Mouse (Mus musculus) liver, embryonic 15.5 days (tissue): ENCODE data around the gene Pim3. TPM values are rescaled to one million over a fixed set of nuclear protein-coding genes. Genes with fewer than 3 reads are reported as not detected.

Experiments
- ATAC-seq: fragments of 200-750 bp; cut with Nextera tagmentation; 2 replicates; pipeline ENCODE4 v1.8.0; 2017; ENCODE audit warnings: moderate number of reproducible peaks, mild to moderate bottlenecking, moderate library complexity; ENCODE audit not compliant: insufficient read depth
- H3K27ac ChIP-seq: fragments of 300-500 bp; sonication (generic); replicated peaks from 2 replicates; pipeline ENCODE4 v1.5.1; 2015; ENCODE audit warnings: mild to moderate bottlenecking, inconsistent platforms
- H3K27me3 ChIP-seq: fragments of 300-500 bp; sonication (generic); 2 replicates; pipeline ENCODE4 v1.6.1; 2015; ENCODE audit warnings: mild to moderate bottlenecking, inconsistent platforms
- H3K36me3 ChIP-seq: fragments of 300-500 bp; sonication (generic); replicated peaks from 2 replicates; pipeline ENCODE4 v1.6.1; 2015; ENCODE audit warnings: moderate library complexity, mild to moderate bottlenecking, inconsistent platforms
- H3K4me1 ChIP-seq: fragments of 300-500 bp; sonication (generic); replicated peaks from 2 replicates; pipeline ENCODE4 v1.6.1; 2015; ENCODE audit warnings: inconsistent platforms
- H3K4me2 ChIP-seq: fragments of 300-500 bp; sonication (generic); 2 replicates; pipeline ENCODE4 v1.6.1; 2015; ENCODE audit warnings: moderate library complexity, mild to moderate bottlenecking, inconsistent platforms
- H3K4me3 ChIP-seq: fragments of 300-500 bp; sonication (generic); replicated peaks from 2 replicates; pipeline ENCODE4 v1.5.1; 2015; ENCODE audit warnings: mild to moderate bottlenecking, inconsistent platforms
- H3K9ac ChIP-seq: fragments of 300-500 bp; sonication (generic); 2 replicates; pipeline ENCODE4 v1.6.1; 2015; ENCODE audit warnings: moderate library complexity, mild to moderate bottlenecking, inconsistent platforms
- H3K9me3 ChIP-seq: fragments of 300-500 bp; sonication (generic); replicated peaks from 2 replicates; pipeline ENCODE4 v1.6.1; 2016; ENCODE audit warnings: inconsistent platforms
- WGBS: fragments of 180-500 bp; shearing (Covaris S2); methylation state at CpG from one replicate; pipeline ENCODE4 v1.1.7; 2015; ENCODE audit warnings: mixed read lengths; ENCODE audit not compliant: insufficient replicate concordance; 5-methylcytosine and 5-hydroxymethylcytosine counted together
- polyA plus RNA-seq: library from polyadenylated mRNA; unstranded; fragments of >200 nt; fragmentation: Nextera tagmentation; extraction: Ambion mirVana; gene quantifications from 2 replicates; pipeline ENCODE4 v1.2.1, GENCODE M21; 2015

The Pim3 gene
- polyA plus RNA-seq, 1 experiment from 2014 or later = 22.0 TPM

GRCm38 (mm10) chr15:88851076-88851475 lies 10.9 kb upstream of the Pim3 start:
- H3K4me1 ChIP-seq = peaks cover 11% of the 10 kb centered on the region
- H3K4me3 ChIP-seq = no peak overlapping the region
- H3K9ac ChIP-seq = no peak overlapping the region
- no peaks in the 10 kb centered on the region for H3K36me3 ChIP-seq
- WGBS = 39% methylated on average over 3 of the region's 3 CpGs
- no peak overlapping the region for H3K4me2 ChIP-seq
- no peak for ATAC-seq
- no peaks in the 10 kb centered on the region for H3K9me3 ChIP-seq
- H3K27ac ChIP-seq = 0 out of 2 replicates have a peak overlapping the region, but pooled peaks have one; percentile 53
- no peaks in the 10 kb centered on the region for H3K27me3 ChIP-seq

GRCm38 (mm10) chr15:88851507-88852149 lies 10.4 kb upstream of the Pim3 start:
- Histone ChIP-seq H3K27ac (no peak overlapping the region), H3K27me3 (no peaks in the 10 kb centered on the region), H3K36me3 (no peaks in the 10 kb centered on the region), H3K4me1 (peaks cover 11% of the 10 kb centered on the region), H3K4me2 (no peak overlapping the region), H3K9me3 (no peaks in the 10 kb centered on the region), H3K9ac (no peak overlapping the region), H3K4me3 (no peak overlapping the region)
- no peak for ATAC-seq
- WGBS = 61% methylated on average over 10 of the region's 10 CpGs

GRCm38 (mm10) chr15:88853106-88853505 lies 8.9 kb upstream of the Pim3 start:
- 58% methylated on average over 9 of the region's 9 CpGs for WGBS
- Histone ChIP-seq H3K27ac (no peak overlapping the region), H3K4me1 (peaks cover 11% of the 10 kb centered on the region), H3K4me2 (no peak overlapping the region), H3K9ac (no peak overlapping the region), H3K4me3 (no peak overlapping the region), H3K9me3 (no peaks in the 10 kb centered on the region), H3K36me3 (no peaks in the 10 kb centered on the region), H3K27me3 (no peaks in the 10 kb centered on the region)
- no peak for ATAC-seq

GRCm38 (mm10) chr15:88854119-88854968 lies 7.6 kb upstream of the Pim3 start:
- H3K27ac ChIP-seq = no peak overlapping the region
- H3K27me3 ChIP-seq = no peaks in the 10 kb centered on the region
- no peak overlapping the region for H3K4me2 ChIP-seq
- ATAC-seq = no peak
- no peak overlapping the region for H3K9ac ChIP-seq
- WGBS = 45% methylated on average over 6 of the region's 6 CpGs
- no peak overlapping the region for H3K4me3 ChIP-seq
- H3K4me1 ChIP-seq = peaks cover 11% of the 10 kb centered on the region
- H3K36me3 ChIP-seq = no peaks in the 10 kb centered on the region
- H3K9me3 ChIP-seq = no peaks in the 10 kb centered on the region

- H3K4me2 ChIP-seq = no peak overlapping the region
- H3K4me3 ChIP-seq = no peak overlapping the region
- 43% methylated on average over 15 of the region's 15 CpGs for WGBS
- no peaks in the 10 kb centered on the region for H3K9me3 ChIP-seq
- H3K9ac ChIP-seq = no peak overlapping the region
- H3K36me3 ChIP-seq = no peaks in the 10 kb centered on the region
- no peak for ATAC-seq
- no peak overlapping the region for H3K27ac ChIP-seq
- H3K4me1 ChIP-seq = peaks cover 11% of the 10 kb centered on the region
- H3K27me3 ChIP-seq = no peaks in the 10 kb centered on the region
Observed at GRCm38 (mm10) chr15:88854969-88855830, 6.8 kb upstream of the Pim3 start.

- H3K36me3 ChIP-seq = no peaks in the 10 kb centered on the region
- no peak overlapping the region for H3K4me2 ChIP-seq
- H3K9ac ChIP-seq = no peak overlapping the region
- WGBS = 48% methylated on average over 6 of the region's 6 CpGs
- H3K27ac ChIP-seq = no peak overlapping the region
- H3K9me3 ChIP-seq = no peaks in the 10 kb centered on the region
- H3K4me1 ChIP-seq = peaks cover 11% of the 10 kb centered on the region
- ATAC-seq = no peak
- H3K27me3 ChIP-seq = no peaks in the 10 kb centered on the region
- no peak overlapping the region for H3K4me3 ChIP-seq
Observed at GRCm38 (mm10) chr15:88855896-88856417, 6.0 kb upstream of the Pim3 start.

GRCm38 (mm10) chr15:88856613-88857012 lies 5.4 kb upstream of the Pim3 start:
- no peak overlapping the region for H3K4me2 ChIP-seq
- WGBS = 50% methylated on average over 5 of the region's 5 CpGs
- ATAC-seq = no peak
- no peaks in the 10 kb centered on the region for H3K36me3 ChIP-seq
- H3K4me3 ChIP-seq = no peak overlapping the region
- no peaks in the 10 kb centered on the region for H3K9me3 ChIP-seq
- H3K27ac ChIP-seq = no peak overlapping the region
- H3K4me1 ChIP-seq = peaks cover 16% of the 10 kb centered on the region
- H3K27me3 ChIP-seq = no peaks in the 10 kb centered on the region
- H3K9ac ChIP-seq = no peak overlapping the region

- Histone ChIP-seq H3K27me3 (no peaks in the 10 kb centered on the region), H3K27ac (no peak overlapping the region), H3K4me1 (peaks cover 23% of the 10 kb centered on the region), H3K4me2 (no peak overlapping the region), H3K9me3 (no peaks in the 10 kb centered on the region), H3K36me3 (no peaks in the 10 kb centered on the region), H3K9ac (no peak overlapping the region), H3K4me3 (no peak overlapping the region)
- ATAC-seq = no peak
- 74% methylated on average over 7 of the region's 7 CpGs for WGBS
Observed at GRCm38 (mm10) chr15:88857361-88857760, 4.6 kb upstream of the Pim3 start.

- 0 out of 2 replicates have a peak, but pooled peaks cover 4% of the 10 kb centered on the region for H3K27me3 ChIP-seq
- H3K36me3 ChIP-seq = no peaks in the 10 kb centered on the region
- H3K4me3 ChIP-seq = no peak overlapping the region
- H3K27ac ChIP-seq = no peak overlapping the region
- H3K9me3 ChIP-seq = no peaks in the 10 kb centered on the region
- 70% methylated on average over 3 of the region's 3 CpGs for WGBS
- ATAC-seq = no peak
- no peak overlapping the region for H3K4me2 ChIP-seq
- peaks cover 31% of the 10 kb centered on the region for H3K4me1 ChIP-seq
- H3K9ac ChIP-seq = no peak overlapping the region
Observed at GRCm38 (mm10) chr15:88858141-88858541, 3.8 kb upstream of the Pim3 start.

GRCm38 (mm10) chr15:88858707-88859106 lies 3.3 kb upstream of the Pim3 start:
- Histone ChIP-seq H3K36me3 (no peaks in the 10 kb centered on the region), H3K9me3 (no peaks in the 10 kb centered on the region), H3K27ac (no peak overlapping the region), H3K4me2 (no peak overlapping the region), H3K27me3 (0 out of 2 replicates have a peak, but pooled peaks cover 8% of the 10 kb centered on the region), H3K4me3 (no peak overlapping the region), H3K4me1 (peaks cover 37% of the 10 kb centered on the region), H3K9ac (no peak overlapping the region)
- 47% methylated on average over 2 of the region's 2 CpGs for WGBS
- no peak for ATAC-seq
